Mouse (Mus musculus) intestine, embryonic 16.5 days (tissue): ENCODE data around the gene Pdk2. TPM values are rescaled to one million over a fixed set of nuclear protein-coding genes. Genes with fewer than 3 reads are reported as not detected.

Experiments
- polyA plus RNA-seq: library from polyadenylated mRNA; unstranded; fragments of >200 nt; fragmentation: Nextera tagmentation; extraction: Ambion mirVana; gene quantifications from 2 replicates; pipeline ENCODE4 v1.2.1, GENCODE M21; 2015

The Pdk2 gene
- polyA plus RNA-seq, 1 experiment from 2014 or later: 42.2 TPM

Other genes starting within 250 kb of the Pdk2 start
- gene Col1a1, start 105.1 kb downstream of the Pdk2 start, polyA plus RNA-seq: 890 and 1,013 TPM in 2 replicates
- not detected in 2 replicates for gene Hils1, start 73.8 kb downstream of the Pdk2 start, polyA plus RNA-seq
- gene Sgca, start 65.0 kb downstream of the Pdk2 start, polyA plus RNA-seq: 0.26 and 0.36 TPM in 2 replicates
- 5.2 and 5.6 TPM in 2 replicates for gene Ppp1r9b, start 50.3 kb downstream of the Pdk2 start, polyA plus RNA-seq
- 13.2 and 13.6 TPM in 2 replicates for gene Samd14, start 31.5 kb downstream of the Pdk2 start, polyA plus RNA-seq
- gene Itga3, start 35.4 kb upstream of the Pdk2 start, polyA plus RNA-seq: 35.7 and 39.9 TPM in 2 replicates
- 0.64 and 0.71 TPM in 2 replicates for gene Dlx3, start 78.8 kb upstream of the Pdk2 start, polyA plus RNA-seq
- gene Dlx4, start 104.9 kb upstream of the Pdk2 start, polyA plus RNA-seq: 0.11 and 0.12 TPM in 2 replicates
- not detected in 2 replicates for gene Tac4, start 220.2 kb upstream of the Pdk2 start, polyA plus RNA-seq